Comparison of ENCODE assay signal across 10 mouse cellular contexts in genomic region chr3:138460260-138460659, GRCm38 (mm10). TPM values are rescaled to one million over a fixed set of nuclear protein-coding genes. Genes with fewer than 3 reads are reported as not detected.
A peak's percentile ranks its signal among the peaks of the same experiment; 100 is the strongest.
DNase-seq lines count a peak whose midpoint lies in the region; ATAC-seq and TF ChIP-seq lines count a peak whose summit lies in the region.
"Had no signal": no experiment of that assay in that cellular context is flagged by ENCODE, and none has a peak within 500 bp of the region (broad histone marks: within the 10 kb centered on the region; RNA-seq: fewer than 3 reads in every experiment).

No protein-coding gene starts in this region.

- H3K4me2 ChIP-seq in forebrain, embryonic 14.5 days (ENCODE audit: low read length), result no peak overlapping the region

- ATAC-seq in forebrain, embryonic 14.5 days, result no peak

- TF ChIP-seq CTCF in brain, embryonic 14.5 days (IDR thresholded peaks at IDR 0.05; ENCODE audit: borderline replicate concordance, extremely low read depth, insufficient read depth, insufficient read length), result peak; percentile 37; the same call in 1 of the 2 replicates

- peak; percentile 30 for DNase-seq in kidney, postnatal 10 days
- no peak for DNase-seq in kidney, postnatal 25 days
- peak; percentile 27 for DNase-seq in brain, embryonic 14.5 days (ENCODE audit: low read depth)
- DNase-seq in cerebellum, adult 8-10 months, result peak; percentile 67
- DNase-seq in retina, postnatal 1 day, result peak; percentile 36
- no peak for DNase-seq in thymus, postnatal 14 days
- DNase-seq in forebrain, embryonic 14.5 days (ENCODE audit: low spot score), result no peak

- no peaks in the 10 kb centered on the region for H3K27me3 ChIP-seq in forebrain, embryonic 14.5 days (replicated peaks; ENCODE audit: control insufficient read depth, insufficient read depth, low read length)

- no peak overlapping the region for H3K4me3 ChIP-seq in forebrain, embryonic 14.5 days (ENCODE audit: low read depth, low read length)
- H3K4me3 ChIP-seq: erythroblast, embryonic 14.5 days had no signal

- peaks cover 92% of the 10 kb centered on the region for H3K36me3 ChIP-seq in forebrain, embryonic 14.5 days (ENCODE audit: control insufficient read depth, insufficient read depth, low read length)

- 84% methylated on average over 13 of the region's 13 CpGs for WGBS in forebrain, embryonic 14.5 days

- no peak overlapping the region for H3K27ac ChIP-seq in forebrain, embryonic 14.5 days (ENCODE audit: low read depth, low read length)

- H3K9me3 ChIP-seq in forebrain, embryonic 14.5 days (replicated peaks; ENCODE audit: control insufficient read depth, low read length), result no peaks in the 10 kb centered on the region

- H3K4me1 ChIP-seq in forebrain, embryonic 14.5 days (ENCODE audit: control insufficient read depth, insufficient read depth, low read length), result no peaks in the 10 kb centered on the region

- no peak overlapping the region for H3K9ac ChIP-seq in forebrain, embryonic 14.5 days (ENCODE audit: low read length)

- TF ChIP-seq POLR2A in brain, embryonic 14.5 days (IDR thresholded peaks at IDR 0.05; ENCODE audit: borderline replicate concordance, extremely low read depth, insufficient read depth, insufficient read length, poor library complexity, severe bottlenecking), result no peak

RNA-seq across cellular contexts. Expression of gene Adh5, which starts 17.4 kb away (rescaled TPM):
- polyA plus RNA-seq in brain, embryonic 14.5 days (2012; rRNA removed), result 120 and 141 TPM in 2 replicates
- polyA plus RNA-seq in forebrain, embryonic 14.5 days (2014; fragmentation: Nextera tagmentation; extraction: Ambion mirVana), result 295 and 320 TPM in 2 replicates

RNA-seq across cellular contexts. Expression of gene Metap1, which starts 29.1 kb away (rescaled TPM):
- polyA plus RNA-seq in brain, embryonic 14.5 days (2012; rRNA removed), result 53.3 and 54.5 TPM in 2 replicates
- 48.9 and 51.8 TPM in 2 replicates for polyA plus RNA-seq in forebrain, embryonic 14.5 days (2014; fragmentation: Nextera tagmentation; extraction: Ambion mirVana)

RNA-seq across cellular contexts. Expression of gene Adh4, which starts 45.0 kb away (rescaled TPM):
- polyA plus RNA-seq in brain, embryonic 14.5 days (2012; rRNA removed), result not detected in 2 replicates
- not detected in 2 replicates for polyA plus RNA-seq in forebrain, embryonic 14.5 days (2014; fragmentation: Nextera tagmentation; extraction: Ambion mirVana)
- polyA plus RNA-seq: erythroblast, embryonic 14.5 days; heart, embryonic 16.5 days; kidney, embryonic 14.5 days had no signal

Comparison
In these comparisons a context has a peak if more than half of its experiments do, and no peak if none do; other contexts are left out.
1. DNase-seq: peak in kidney, postnatal 10 days (single experiment), brain, embryonic 14.5 days (single experiment), cerebellum, adult 8-10 months (single experiment) and retina, postnatal 1 day (single experiment); none in kidney, postnatal 25 days (0 of 2), thymus, postnatal 14 days (single experiment) and forebrain, embryonic 14.5 days (single experiment).